Mouse (Mus musculus) spleen, adult 2 months (tissue): ENCODE measurements around the gene Vps53.

ENCODE experiments used
- CTCF ChIP-seq: fragments of 200-500 bp; IDR thresholded peaks from 2 replicates; pipeline ENCODE4 v1.5.1; 2011; ENCODE audit warnings: mild to moderate bottlenecking, inconsistent platforms; ENCODE audit not compliant: insufficient read depth, insufficient read length, insufficient replicate concordance; ENCODE audit errors: extremely low read depth
- POLR2A ChIP-seq: fragments of 200-500 bp; IDR thresholded peaks from 2 replicates; pipeline ENCODE4 v1.6.1; 2011; ENCODE audit warnings: low read depth, low read length, inconsistent platforms

DNA sequence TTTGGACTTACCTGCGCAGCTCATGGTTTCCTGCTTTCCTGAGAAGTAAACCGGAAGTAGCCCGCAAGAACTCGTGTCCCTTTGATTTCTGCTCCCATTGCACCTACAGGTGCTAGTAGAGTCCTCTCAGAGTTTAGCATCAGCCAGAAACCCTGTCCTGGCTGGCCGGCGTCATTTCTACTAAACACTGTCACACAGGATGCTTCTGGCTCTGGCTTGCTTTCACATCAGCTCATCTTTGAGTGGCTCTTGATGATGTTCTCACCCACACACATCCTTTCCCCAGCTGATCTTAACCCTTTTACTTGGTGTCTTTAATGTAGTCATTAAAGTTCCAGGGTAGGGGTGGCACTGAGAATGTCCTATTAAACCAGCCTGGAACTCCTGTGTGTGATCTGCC, 164.2 kb downstream of the Vps53 start:
- TF ChIP-seq CTCF = no peak
- TF ChIP-seq POLR2A = no peak
